Mouse (Mus musculus) right cerebral cortex, postnatal 4 days (tissue): ENCODE data around the gene Ltbp2.
A peak's percentile ranks its signal among the peaks of the same experiment; 100 is the strongest.

ENCODE experiments used
- DNase-seq: peaks from one replicate; pipeline ENCODE4 v3.0.0-alpha.2; 2022

Gene Ltbp2

DNA sequence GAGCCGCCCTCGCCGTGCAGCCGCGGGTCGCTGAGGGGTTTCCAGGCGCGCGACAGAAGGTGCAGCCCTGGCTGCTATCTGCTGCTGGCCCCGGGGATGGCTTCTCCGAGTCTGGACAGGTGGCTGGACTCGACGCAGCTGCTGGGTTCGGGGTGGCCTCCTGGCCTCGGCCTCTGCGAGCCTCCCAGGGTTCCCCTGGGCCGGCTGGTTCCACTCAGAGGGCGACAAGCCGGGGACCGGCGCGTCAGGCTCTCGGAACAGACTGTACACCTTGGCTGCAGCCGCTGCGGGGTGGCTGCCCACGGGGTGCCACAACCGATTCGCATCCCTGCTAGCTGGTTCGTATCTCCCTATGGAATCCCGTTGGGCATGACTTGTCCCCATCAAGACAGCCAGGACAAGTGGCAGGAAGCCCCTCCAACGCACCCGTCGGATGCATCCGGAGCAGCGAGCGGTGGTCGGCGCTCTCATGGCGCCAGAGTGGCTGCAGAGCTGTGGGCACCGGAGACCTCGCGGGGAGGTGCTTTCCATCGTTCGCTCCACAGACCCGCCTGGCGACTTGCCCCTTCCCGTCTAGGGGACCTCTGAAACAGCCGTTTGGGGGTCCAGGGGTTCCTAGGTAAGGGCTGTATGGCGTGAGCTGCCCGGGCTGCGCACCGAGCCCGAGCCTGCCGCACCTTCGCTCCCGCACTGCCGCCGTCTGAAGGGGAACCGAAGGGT is 411 bp downstream of the Ltbp2 start:
- DNase-seq, result peak; percentile 21

DNA sequence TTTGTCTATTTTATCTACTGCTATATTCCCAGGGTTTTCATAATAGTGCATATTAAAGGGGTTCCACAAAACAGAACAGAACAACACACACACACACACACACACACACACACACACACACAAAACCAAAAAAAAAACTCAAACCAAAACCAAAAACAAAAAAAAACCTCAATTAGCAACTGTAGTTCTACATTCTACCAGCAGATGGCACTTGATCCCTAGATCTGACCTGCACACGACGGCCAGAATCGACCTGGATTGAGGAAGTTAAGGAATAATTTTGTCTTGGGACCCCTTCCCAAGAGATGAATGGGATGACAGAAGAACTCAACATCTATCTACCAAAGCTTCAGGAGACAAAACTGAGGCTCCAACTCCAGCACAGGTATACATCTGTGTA is 2.9 kb downstream of the Ltbp2 start:
- DNase-seq, result no peak

- no peak for DNase-seq
These were observed 4.0 kb downstream of the Ltbp2 start for GRCm38 (mm10) chr12:84872310-84872709.

DNA sequence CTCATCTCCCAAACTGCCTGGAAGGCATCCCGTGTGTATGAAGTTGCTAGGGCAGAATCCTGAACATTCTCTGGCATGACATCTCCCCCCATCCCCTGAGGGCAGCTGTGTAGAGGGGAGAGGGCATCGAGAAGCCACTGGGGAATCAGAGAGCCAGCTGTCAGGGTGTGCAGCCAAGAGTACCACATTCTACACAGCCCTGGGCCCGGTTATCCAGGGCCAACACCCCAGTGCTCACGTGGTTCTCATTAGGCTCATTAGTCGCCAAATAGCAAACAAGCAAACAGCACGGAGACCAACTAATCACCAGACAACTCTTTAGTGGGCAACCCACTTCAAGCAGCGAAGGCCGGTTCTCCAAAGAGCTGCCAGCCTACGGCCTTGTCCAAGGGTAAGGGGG is 10.9 kb downstream of the Ltbp2 start:
- DNase-seq, result no peak

DNA sequence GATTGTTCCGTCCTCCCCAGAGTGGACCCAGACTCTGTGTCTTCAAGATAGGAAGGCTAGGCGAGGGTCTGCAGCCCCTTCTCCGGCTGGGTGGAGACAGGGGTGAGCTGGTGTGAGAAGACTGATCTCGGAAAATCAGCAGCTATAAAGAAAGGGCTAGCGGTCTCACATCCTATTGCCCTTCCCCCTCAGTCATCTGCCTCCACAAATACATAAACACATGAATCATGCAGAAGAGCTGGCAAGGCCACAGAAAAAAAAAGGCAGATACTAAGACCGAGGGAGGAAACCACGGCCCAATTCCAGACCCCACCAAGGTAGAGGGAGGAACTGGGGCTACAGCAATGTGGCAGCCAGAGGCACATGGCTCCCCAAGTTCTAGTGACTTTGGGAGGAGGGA is 11.5 kb downstream of the Ltbp2 start:
- no peak for DNase-seq

GRCm38 (mm10) chr12:84863196-84863595 is 13.1 kb downstream of the Ltbp2 start:
- DNase-seq, result no peak

GRCm38 (mm10) chr12:84862136-84862910 is 14.0 kb downstream of the Ltbp2 start:
- no peak for DNase-seq

GRCm38 (mm10) chr12:84858149-84859113 is 17.9 kb downstream of the Ltbp2 start:
- no peak for DNase-seq

DNA sequence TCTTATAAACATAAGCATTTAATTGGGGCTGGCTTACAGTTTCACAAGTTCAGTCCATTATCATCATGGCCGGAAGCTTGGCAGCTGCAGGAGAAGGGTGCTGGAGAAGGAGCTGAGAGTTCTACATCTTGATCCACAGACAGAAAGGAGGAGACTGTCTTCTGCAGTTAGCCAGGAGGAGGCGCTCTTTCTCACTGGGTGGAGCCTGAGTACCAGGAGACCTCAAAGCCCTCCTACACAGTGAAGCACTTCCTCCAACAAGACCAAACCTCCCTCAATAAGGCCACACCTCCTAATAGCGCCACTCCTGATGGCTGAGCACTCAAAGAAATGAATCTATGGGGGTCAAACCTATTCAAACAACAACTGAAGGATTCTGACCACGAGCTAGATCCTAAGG is 18.6 kb downstream of the Ltbp2 start:
- DNase-seq, result no peak

DNA sequence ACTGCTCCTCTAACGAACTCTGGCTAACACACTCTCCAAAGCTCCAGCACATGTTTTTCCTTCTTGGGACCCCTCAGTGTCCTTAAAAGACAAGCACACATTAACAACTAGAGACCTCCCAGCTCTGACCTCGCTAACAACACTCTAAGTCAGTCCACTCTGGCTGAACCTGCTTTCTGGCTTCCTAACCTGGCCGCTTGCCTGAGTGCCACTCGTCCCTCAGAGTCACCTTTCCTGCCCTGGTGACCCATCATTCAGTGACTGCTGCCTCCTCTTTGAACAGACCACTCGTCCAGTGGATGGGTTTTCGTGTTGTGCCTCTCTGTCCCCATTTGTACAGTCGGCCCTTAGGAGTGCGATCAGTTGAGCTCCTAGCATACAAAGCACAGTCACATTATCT is 19.8 kb downstream of the Ltbp2 start:
- no peak for DNase-seq

DNA sequence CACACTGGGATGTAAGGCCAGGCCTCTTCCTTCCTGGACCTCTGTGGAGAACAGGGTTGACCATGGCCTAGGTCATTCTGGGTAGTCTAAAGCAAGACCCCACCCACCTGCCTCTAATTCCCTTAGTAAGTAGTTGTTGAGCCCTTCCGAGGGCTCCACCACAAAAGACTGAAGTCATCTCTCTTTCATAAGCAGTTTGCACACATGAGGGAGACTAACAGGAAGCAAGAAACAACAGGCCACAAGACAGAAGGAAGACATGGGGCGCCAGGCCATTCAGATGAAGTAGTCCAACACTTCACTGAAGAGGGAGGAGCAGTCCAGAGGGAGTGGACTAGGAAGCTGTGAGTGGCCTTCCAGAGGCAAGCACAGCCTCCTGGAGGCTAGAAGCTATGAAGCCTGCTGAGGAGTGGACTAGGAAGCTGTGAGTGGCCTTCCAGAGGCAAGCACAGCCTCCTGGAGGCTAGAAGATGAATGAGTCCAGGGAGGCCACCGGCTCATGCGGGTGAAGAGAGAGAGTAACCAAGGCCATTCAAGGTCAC is 21.2 kb downstream of the Ltbp2 start:
- DNase-seq, result no peak

DNA sequence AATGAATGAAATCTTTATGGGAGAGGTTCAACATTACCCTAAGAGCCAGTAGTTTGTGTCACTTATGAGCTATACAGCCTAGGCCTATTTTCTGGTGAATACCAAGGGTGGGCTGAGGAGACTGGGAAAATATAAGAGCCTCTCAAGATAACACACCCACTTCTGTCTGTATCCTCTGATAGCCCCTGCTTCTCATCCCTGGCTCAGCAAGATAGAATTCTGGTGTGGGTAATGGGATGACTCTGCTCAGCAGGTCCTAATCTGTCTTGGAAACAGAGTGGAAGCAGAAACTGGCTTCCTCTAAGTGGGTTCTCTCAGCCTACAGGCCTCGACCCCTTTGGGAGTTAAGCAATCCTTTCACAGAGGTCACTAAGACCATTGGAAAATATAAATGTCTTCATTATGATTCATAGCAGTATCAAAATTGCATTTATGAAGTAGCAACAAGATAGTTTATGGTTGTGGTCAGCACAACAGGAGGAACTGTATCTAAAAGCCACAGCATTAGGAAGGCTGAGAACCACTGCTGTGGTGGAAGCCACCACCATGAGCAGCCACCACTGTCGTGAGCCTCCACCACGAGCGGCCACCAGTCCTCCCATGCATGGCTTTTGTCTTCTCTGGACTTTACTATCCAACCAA is 21.8 kb downstream of the Ltbp2 start:
- DNase-seq, result no peak

- no peak for DNase-seq
These were observed 24.8 kb downstream of the Ltbp2 start for GRCm38 (mm10) chr12:84851403-84852040.

GRCm38 (mm10) chr12:84847882-84848281 is 28.4 kb downstream of the Ltbp2 start:
- DNase-seq, result no peak

GRCm38 (mm10) chr12:84847480-84847879 is 28.9 kb downstream of the Ltbp2 start:
- no peak for DNase-seq

DNA sequence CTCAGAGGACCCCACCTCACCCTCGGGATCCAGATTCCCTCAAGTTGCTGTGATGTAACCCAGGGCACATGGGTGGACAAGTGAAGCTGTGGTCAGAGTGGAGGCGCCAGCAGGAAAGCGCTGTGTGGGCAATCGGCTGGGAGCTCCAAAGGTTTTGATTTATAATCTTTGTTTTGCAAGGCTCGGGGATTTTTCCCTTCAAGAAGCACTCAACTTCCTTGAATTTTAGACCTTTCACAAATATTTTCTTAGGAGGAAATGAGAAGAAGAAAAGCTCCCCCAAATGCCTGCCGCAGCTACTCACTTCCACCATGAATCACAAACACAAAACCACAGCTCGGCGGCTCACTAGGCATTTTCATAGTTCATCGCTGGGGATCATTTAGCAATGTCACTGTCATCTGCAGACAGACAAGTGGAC is 29.7 kb downstream of the Ltbp2 start:
- DNase-seq, result no peak

- DNase-seq, result no peak
These were observed 33.6 kb downstream of the Ltbp2 start for GRCm38 (mm10) chr12:84842706-84843105.

DNA sequence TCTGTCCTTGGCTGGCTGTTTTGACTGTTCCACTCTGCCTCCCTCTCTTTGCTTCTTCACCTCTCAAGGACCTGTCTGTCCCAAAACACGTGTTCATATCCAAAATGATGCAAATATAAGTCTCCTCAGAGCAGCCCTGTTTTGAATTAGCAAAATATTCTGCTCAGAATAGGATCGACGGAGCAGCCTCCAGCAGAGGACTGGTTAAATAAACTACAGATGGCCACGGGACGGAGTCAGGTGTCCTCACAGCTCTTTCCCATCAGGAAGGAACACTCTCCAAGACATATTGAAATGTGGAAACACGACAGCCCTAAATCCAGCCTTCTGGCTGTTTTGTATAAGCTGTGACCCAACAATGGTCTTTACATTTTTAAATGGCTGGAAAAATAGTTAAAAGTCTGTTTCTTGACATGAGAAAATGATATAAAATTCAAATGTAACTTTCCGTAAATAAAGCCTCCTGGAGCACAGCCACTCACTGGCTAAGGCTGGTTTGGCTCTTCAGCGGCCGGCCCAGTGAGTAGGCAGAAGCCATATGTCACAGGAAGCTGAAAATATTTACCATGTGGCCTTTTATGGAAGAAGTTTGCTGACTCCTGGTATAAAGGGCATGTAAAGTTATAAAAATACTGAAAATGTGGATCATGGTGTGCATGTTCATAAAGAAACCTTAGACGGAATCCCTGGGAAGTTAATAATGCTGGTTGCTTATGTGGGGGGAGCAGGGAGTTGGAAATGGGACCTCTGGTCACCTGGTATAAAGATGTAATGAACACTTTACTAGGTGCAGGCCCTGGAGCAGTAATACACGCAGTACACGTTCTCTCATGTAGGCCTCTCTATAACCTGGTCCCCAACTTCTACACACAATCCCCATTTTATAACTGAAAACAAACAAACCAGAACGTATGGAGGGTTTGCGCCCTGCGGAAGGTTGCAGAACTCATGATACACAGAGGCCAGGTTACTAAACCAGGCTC is 34.9 kb downstream of the Ltbp2 start:
- DNase-seq, result no peak

DNA sequence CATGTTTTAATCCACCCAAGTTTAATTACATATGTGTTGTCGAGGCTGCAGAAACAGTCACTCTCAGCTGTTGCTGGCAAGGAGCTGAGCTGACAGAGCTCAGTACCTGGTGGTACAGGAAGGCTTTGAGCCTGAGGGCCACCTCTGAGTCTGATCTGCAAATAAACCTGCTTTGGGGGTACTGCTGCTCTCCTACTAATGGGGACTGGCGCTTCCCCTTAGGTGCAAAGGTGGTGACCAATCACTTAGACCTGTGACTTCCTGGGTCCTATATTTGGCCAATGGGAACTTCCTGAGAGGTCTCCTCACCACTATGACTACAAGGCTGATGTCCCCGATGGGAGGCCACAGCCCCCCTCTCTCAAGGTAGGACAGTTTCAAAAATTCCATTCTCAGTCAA is 35.6 kb downstream of the Ltbp2 start:
- DNase-seq, result no peak

DNA sequence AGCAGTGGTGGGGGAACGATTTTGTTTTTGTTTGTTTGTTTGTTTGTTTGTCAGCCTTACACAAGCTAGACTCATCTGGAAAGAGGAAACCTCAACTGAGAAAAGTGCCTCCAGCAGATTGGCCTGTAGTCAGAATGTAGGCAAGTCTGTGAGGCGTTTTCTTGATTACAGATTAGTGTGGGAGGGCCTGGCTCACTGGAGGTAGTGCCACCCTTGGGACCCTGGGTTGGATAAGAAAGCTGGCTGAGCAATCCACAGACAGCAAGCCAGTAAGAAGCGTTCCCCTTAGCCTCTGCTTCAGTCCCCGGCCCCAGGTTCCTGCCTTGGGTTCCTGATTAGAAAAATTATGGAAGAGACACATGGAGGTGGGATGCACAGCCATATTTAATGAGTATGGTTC is 36.4 kb downstream of the Ltbp2 start:
- no peak for DNase-seq

GRCm38 (mm10) chr12:84835626-84836025 is 40.7 kb downstream of the Ltbp2 start:
- no peak for DNase-seq
